Comparison of ENCODE assay signal across 9 mouse cellular contexts in the genomic region with DNA sequence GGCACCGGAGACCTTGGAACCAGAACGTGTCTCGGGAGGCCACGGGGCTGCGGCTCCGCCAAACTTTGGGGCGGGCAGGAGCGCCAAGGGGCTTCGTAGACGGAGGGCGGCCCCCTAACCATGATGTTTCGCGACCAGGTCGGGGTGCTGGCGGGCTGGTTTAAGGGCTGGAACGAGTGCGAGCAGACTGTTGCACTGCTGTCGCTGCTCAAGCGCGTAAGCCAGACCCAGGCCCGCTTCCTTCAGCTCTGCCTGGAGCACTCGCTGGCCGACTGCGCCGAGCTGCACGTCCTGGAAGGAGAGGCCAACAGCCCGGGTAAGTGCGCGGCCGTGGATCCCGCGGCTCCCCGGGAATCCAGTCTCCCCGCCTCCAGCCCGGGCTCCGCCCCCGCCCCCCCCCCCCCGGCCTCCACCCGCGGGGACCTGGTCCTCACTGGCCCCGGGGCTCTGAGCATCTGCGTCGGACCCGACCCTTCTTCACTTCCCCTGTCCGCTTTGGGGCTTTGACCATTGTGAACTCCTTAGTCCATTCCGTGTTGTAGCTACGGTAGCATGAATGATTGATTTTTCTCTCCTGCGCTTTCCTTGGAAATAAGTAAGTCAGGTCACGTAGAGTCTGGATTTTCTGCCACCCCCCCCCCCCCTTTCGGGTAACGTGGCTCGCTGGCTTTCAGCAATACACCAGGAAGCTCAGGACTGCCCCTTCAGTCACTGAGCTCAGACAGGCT. TPM values are rescaled to one million over a fixed set of nuclear protein-coding genes. Genes with fewer than 3 reads are reported as not detected.
A peak's percentile ranks its signal among the peaks of the same experiment; 100 is the strongest.
DNase-seq lines count a peak whose midpoint lies in the region; ATAC-seq and TF ChIP-seq lines count a peak whose summit lies in the region.
"Had no signal": no experiment of that assay in that cellular context is flagged by ENCODE, and none has a peak within 500 bp of the region (broad histone marks: within the 10 kb centered on the region; RNA-seq: fewer than 3 reads in every experiment).

No protein-coding gene starts in this region.

- under 1% methylated on average over 44 of the region's 52 CpGs for WGBS in intestine, postnatal 0 days
- WGBS in midbrain, embryonic 14.5 days = under 1% methylated on average over 50 of the region's 52 CpGs
- WGBS in stomach, embryonic 15.5 days = under 1% methylated on average over 47 of the region's 52 CpGs

- no peak for TF ChIP-seq CTCF in intestine, postnatal 0 days (IDR thresholded peaks at IDR 0.05; ENCODE audit: low read depth)

- peak overlapping the region; percentile 62 for H3K27ac ChIP-seq in intestine, postnatal 0 days (ENCODE audit: low read depth, low read length)
- peak overlapping the region; percentile 84 for H3K27ac ChIP-seq in midbrain, embryonic 14.5 days (replicated peaks; ENCODE audit: low read depth, low read length)
- H3K27ac ChIP-seq in stomach, embryonic 15.5 days = peak overlapping the region; percentile 92

- H3K4me2 ChIP-seq in intestine, postnatal 0 days (replicated peaks; ENCODE audit: low read depth) = peak overlapping the region; percentile 98
- peak overlapping the region; percentile 79 for H3K4me2 ChIP-seq in midbrain, embryonic 14.5 days (ENCODE audit: low read length)
- peak overlapping the region; percentile 98 for H3K4me2 ChIP-seq in stomach, embryonic 15.5 days

- no peak for ATAC-seq in megakaryocyte, adult 5-6 weeks (ENCODE audit: poor library complexity, severe bottlenecking)
- ATAC-seq in granulocyte monocyte progenitor cell, adult 5-6 weeks (replicated peaks; ENCODE audit: poor library complexity, severe bottlenecking) = 0 out of 2 replicates have a peak, but pooled peaks have one; percentile 7
- no peak for ATAC-seq in intestine, postnatal 0 days
- ATAC-seq in midbrain, embryonic 14.5 days (ENCODE audit: low FRiP score, low TSS enrichment) = peak; percentile 64
- peak; percentile 38; the same call in 1 of the 2 replicates for ATAC-seq in stomach, embryonic 15.5 days (ENCODE audit: insufficient read depth, low FRiP score, low read depth)

- no peaks in the 10 kb centered on the region for H3K36me3 ChIP-seq in megakaryocyte, embryonic 14.5 days (replicated peaks; ENCODE audit: low read length)
- no peaks in the 10 kb centered on the region for H3K36me3 ChIP-seq in intestine, postnatal 0 days (ENCODE audit: control insufficient read depth, insufficient read depth)
- H3K36me3 ChIP-seq in midbrain, embryonic 14.5 days (ENCODE audit: control insufficient read depth, insufficient read depth, low read length) = no peaks in the 10 kb centered on the region
- H3K36me3 ChIP-seq in stomach, embryonic 15.5 days = no peaks in the 10 kb centered on the region
- H3K36me3 ChIP-seq: G1E had no signal

- DNase-seq in embryo, embryonic 9.5 days (ENCODE audit: extremely low spot score) = peak; percentile 81
- DNase-seq in left cerebral cortex, postnatal 4 days = peak; percentile 67
- peak; percentile 83 for DNase-seq in midbrain, embryonic 14.5 days

- H3K9ac ChIP-seq in intestine, postnatal 0 days (ENCODE audit: low read depth, low read length) = peak overlapping the region; percentile 62
- peak overlapping the region; percentile 57 for H3K9ac ChIP-seq in midbrain, embryonic 14.5 days (replicated peaks; ENCODE audit: low read length)
- peak overlapping the region; percentile 56 for H3K9ac ChIP-seq in stomach, embryonic 15.5 days

- no peaks in the 10 kb centered on the region; the same call in 1 of the 2 replicates for H3K9me3 ChIP-seq in megakaryocyte, embryonic 14.5 days
- no peaks in the 10 kb centered on the region for H3K9me3 ChIP-seq in intestine, postnatal 0 days (ENCODE audit: control insufficient read depth)
- H3K9me3 ChIP-seq in midbrain, embryonic 14.5 days (ENCODE audit: control insufficient read depth, low read length) = no peaks in the 10 kb centered on the region
- H3K9me3 ChIP-seq in stomach, embryonic 15.5 days = no peaks in the 10 kb centered on the region

- H3K4me1 ChIP-seq in megakaryocyte, embryonic 14.5 days = peaks cover 50% of the 10 kb centered on the region
- H3K4me1 ChIP-seq in intestine, postnatal 0 days (replicated peaks; ENCODE audit: control insufficient read depth, insufficient read depth, low read length) = no peaks in the 10 kb centered on the region
- H3K4me1 ChIP-seq in midbrain, embryonic 14.5 days (ENCODE audit: control insufficient read depth, insufficient read depth, low read length) = peaks cover 15% of the 10 kb centered on the region
- peaks cover 11% of the 10 kb centered on the region; the same call in 1 of the 2 replicates for H3K4me1 ChIP-seq in stomach, embryonic 15.5 days

- intact Hi-C loops in left cerebral cortex, postnatal 4 days (cut with DNase I) = loop anchor here (5.0 to 10.0 kb wide), 3 partner anchors 90 to 372 kb away; no protein-coding TSS in a partner anchor

- peaks cover 83% of the 10 kb centered on the region for H3K27me3 ChIP-seq in megakaryocyte, embryonic 14.5 days (replicated peaks)
- peaks cover 4% of the 10 kb centered on the region; the same call in 1 of the 2 replicates for H3K27me3 ChIP-seq in intestine, postnatal 0 days (replicated peaks; ENCODE audit: control insufficient read depth, insufficient read depth, low read length)
- peaks cover 5% of the 10 kb centered on the region; the same call in 1 of the 2 replicates for H3K27me3 ChIP-seq in midbrain, embryonic 14.5 days (ENCODE audit: control insufficient read depth, insufficient read depth, low read length)
- no peaks in the 10 kb centered on the region for H3K27me3 ChIP-seq in stomach, embryonic 15.5 days (replicated peaks)

- peak overlapping the region; percentile 91 for H3K4me3 ChIP-seq in megakaryocyte, embryonic 14.5 days (replicated peaks)
- peak overlapping the region; percentile 64 for H3K4me3 ChIP-seq in intestine, postnatal 0 days (ENCODE audit: low read depth, low read length)
- peak overlapping the region; percentile 62 for H3K4me3 ChIP-seq in midbrain, embryonic 14.5 days (replicated peaks; ENCODE audit: low read depth, low read length)
- peak overlapping the region; percentile 66 for H3K4me3 ChIP-seq in stomach, embryonic 15.5 days (replicated peaks)

RNA-seq across cellular contexts. Expression of gene Samd4, which starts 2.2 kb away (rescaled TPM):
- polyA plus RNA-seq in megakaryocyte, embryonic 14.5 days (2012; ENCODE audit: insufficient read depth, low replicate concordance) = 0.02 TPM in 1 of 2 replicates, not detected in the other
- 0.23 TPM in 1 of 2 replicates, not detected in the other for total RNA-seq in megakaryocyte, adult 5-6 weeks (2015)
- total RNA-seq in megakaryocyte, adult 5-6 weeks (2017) = 0.08 TPM in 1 of 2 replicates, not detected in the other
- not detected in 2 replicates for total RNA-seq in granulocyte monocyte progenitor cell, adult 5-6 weeks (2014; fragmentation: Nextera tagmentation)
- total RNA-seq in granulocyte monocyte progenitor cell, adult 5-6 weeks (2017) = not detected in 2 replicates
- 3.1 TPM in 2 replicates for polyA plus RNA-seq in intestine, postnatal 0 days (2015; fragmentation: Nextera tagmentation; extraction: Ambion mirVana)
- 10 to 100 TPM; 12.2 to 13.4 TPM for total RNA-seq in left cerebral cortex, postnatal 4 days (2021)
- 2.8 and 3.1 TPM in 2 replicates for polyA plus RNA-seq in midbrain, embryonic 14.5 days (2014; fragmentation: Nextera tagmentation; extraction: Ambion mirVana)
- 7.1 and 8.0 TPM in 2 replicates for polyA plus RNA-seq in stomach, embryonic 15.5 days (2015; fragmentation: Nextera tagmentation; extraction: Ambion mirVana)
- polyA plus RNA-seq: G1E had no signal

RNA-seq across cellular contexts. Expression of gene Cgrrf1, which starts 52.9 kb away (rescaled TPM):
- 8.3 and 14.0 TPM in 2 replicates for polyA plus RNA-seq in megakaryocyte, embryonic 14.5 days (2012; ENCODE audit: insufficient read depth, low replicate concordance)
- 27.7 and 30.3 TPM in 2 replicates for total RNA-seq in megakaryocyte, adult 5-6 weeks (2015)
- total RNA-seq in megakaryocyte, adult 5-6 weeks (2017) = 25.7 and 29.7 TPM in 2 replicates
- 21.5 and 28.4 TPM in 2 replicates for total RNA-seq in granulocyte monocyte progenitor cell, adult 5-6 weeks (2014; fragmentation: Nextera tagmentation)
- total RNA-seq in granulocyte monocyte progenitor cell, adult 5-6 weeks (2017) = 21.2 and 22.3 TPM in 2 replicates
- 31.0 and 35.3 TPM in 2 replicates for polyA plus RNA-seq in intestine, postnatal 0 days (2015; fragmentation: Nextera tagmentation; extraction: Ambion mirVana)
- total RNA-seq in left cerebral cortex, postnatal 4 days (2021) = 1 to 10 TPM; 6.3 TPM
- 23.7 and 24.0 TPM in 2 replicates for polyA plus RNA-seq in midbrain, embryonic 14.5 days (2014; fragmentation: Nextera tagmentation; extraction: Ambion mirVana)
- polyA plus RNA-seq in stomach, embryonic 15.5 days (2015; fragmentation: Nextera tagmentation; extraction: Ambion mirVana) = 22.6 and 27.3 TPM in 2 replicates

Comparison
In these comparisons a context has a peak if more than half of its experiments do, and no peak if none do; other contexts are left out.
1. ATAC-seq: peak in granulocyte monocyte progenitor cell, adult 5-6 weeks (single experiment), midbrain, embryonic 14.5 days (single experiment) and stomach, embryonic 15.5 days (single experiment); none in megakaryocyte, adult 5-6 weeks (single experiment) and intestine, postnatal 0 days (single experiment).
2. Peak in every context shown above with its lines, with median percentiles within 50 percentile points of each other: H3K4me3 ChIP-seq, DNase-seq, H3K27ac ChIP-seq, H3K4me2 ChIP-seq and H3K9ac ChIP-seq.